Mouse (Mus musculus) lung, adult 2 months (tissue): ENCODE data around the gene Rsl1d1.

Source experiments
- CTCF ChIP-seq: fragments of 200-500 bp; IDR thresholded peaks from 2 replicates; pipeline ENCODE4 v1.5.1; 2011; ENCODE audit warnings: mild to moderate bottlenecking, low read length, control low read depth; ENCODE audit not compliant: insufficient read depth
- POLR2A ChIP-seq: fragments of 200-500 bp; IDR thresholded peaks from 2 replicates; pipeline ENCODE4 v1.6.1; 2011; ENCODE audit warnings: low read depth, mild to moderate bottlenecking, control low read depth, low read length, borderline replicate concordance; ENCODE audit errors: extremely low read depth

GRCm38 (mm10) chr16:11203600-11204390 lies 664 bp upstream of the Rsl1d1 start:
- TF ChIP-seq POLR2A (no peak), CTCF (no peak)
